Mouse (Mus musculus) megakaryocyte, embryonic 14.5 days (primary cell): ENCODE results near the gene Aspa.

Source experiments
- FLI1 ChIP-seq: IDR thresholded peaks from 2 replicates; pipeline ENCODE4 v1.6.1; 2012; ENCODE audit warnings: low read length, inconsistent platforms, mixed read lengths
- GATA1 ChIP-seq: IDR thresholded peaks from 3 replicates; pipeline ENCODE4 v1.6.1; 2012; ENCODE audit warnings: mixed read lengths, low read length, inconsistent platforms, borderline replicate concordance

- TF ChIP-seq GATA1 (no peak), FLI1 (no peak)
Observed at GRCm38 (mm10) chr11:73261385-73261784, 68.0 kb downstream of the Aspa start.
